Comparison of ENCODE assay signal across 17 mouse cellular contexts in the genomic region with DNA sequence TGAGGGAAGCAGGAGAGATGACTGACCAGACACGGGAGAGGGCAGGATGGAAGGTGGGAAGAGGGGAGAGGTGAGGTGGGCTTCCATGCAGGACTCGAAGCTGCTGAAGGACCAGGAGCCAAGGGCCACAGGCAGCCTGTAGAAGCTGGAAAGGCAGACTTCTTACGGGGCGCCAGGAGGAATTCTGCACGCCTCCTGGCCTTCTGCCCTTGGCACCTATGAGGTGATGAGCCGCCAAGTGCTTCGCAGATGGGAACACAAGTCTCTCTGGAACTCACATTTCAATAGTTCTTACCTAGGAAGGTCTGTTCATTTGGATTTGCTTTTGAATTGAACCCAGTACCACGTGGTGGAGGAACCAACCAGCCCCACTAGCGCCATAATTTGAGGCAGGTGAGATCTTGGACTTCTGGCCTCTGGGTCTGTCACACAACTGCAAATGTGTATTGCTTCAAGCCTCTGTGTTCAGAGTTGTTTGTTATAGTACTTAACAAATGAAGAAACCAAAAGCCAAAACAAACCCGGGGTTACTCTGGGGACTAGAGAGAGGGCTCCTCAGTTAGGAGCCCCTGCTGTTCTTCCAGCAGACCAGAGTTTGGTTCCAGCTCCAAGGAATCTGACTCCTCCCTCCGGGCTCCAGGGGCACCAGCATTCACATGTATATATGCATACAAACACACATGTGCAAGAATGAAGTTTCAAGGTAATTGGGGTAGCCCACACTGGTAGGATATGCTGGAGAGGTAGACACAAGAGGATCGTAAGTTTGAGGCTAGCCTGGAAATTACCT. TPM values are rescaled to one million over a fixed set of nuclear protein-coding genes. Genes with fewer than 3 reads are reported as not detected.
DNase-seq lines count a peak whose midpoint lies in the region; TF ChIP-seq lines count a peak whose summit lies in the region.
"Had no signal": no experiment of that assay in that cellular context is flagged by ENCODE, and none has a peak within 500 bp of the region (broad histone marks: within the 10 kb centered on the region; RNA-seq: fewer than 3 reads in every experiment).

No protein-coding gene starts in this region.

- 80% methylated on average over 12 of the region's 12 CpGs for WGBS in lung, adult 2 months

- H3K9ac ChIP-seq in ES-E14 (ENCODE audit: insufficient read depth, low read depth, low read length, poor library complexity, severe bottlenecking): peak overlapping the region; percentile 35; the same call in 1 of the 2 replicates
- H3K9ac ChIP-seq: liver, embryonic 15.5 days; neural tube, embryonic 12.5 days had no signal

- peak; percentile 40 for DNase-seq in cerebellum, adult 11-12 months
- DNase-seq in cerebellum, adult 11 months: no peak
- no peak for DNase-seq in ES-E14 (ENCODE audit: low read depth, low spot score)
- DNase-seq in cerebellum, adult 8-10 months: peak; percentile 28
- DNase-seq in gastrocnemius, adult 8-10 months (ENCODE audit: low spot score in 2 of 2): peak; percentile 33 to 40
- DNase-seq in heart, postnatal 4 days: no peak
- no peak for DNase-seq in lung, adult 2 months
- DNase-seq in T-cell, adult 2 months (ENCODE audit: low spot score): no peak
- DNase-seq: adrenal gland, adult 8-10 months; heart, adult 2 months; layer of hippocampus, adult 9-11 months; lung, postnatal 10 days; thymus, postnatal 14 days had no signal

- H3K4me3 ChIP-seq in ES-E14 (ENCODE audit: insufficient read depth in 1 of 2, low read depth in 1 of 2, low read length in 2 of 2, poor library complexity in 1 of 2, severe bottlenecking in 1 of 2): peak overlapping the region in 1 of 2 experiments; percentile 39; a peak in 1 of 4 replicates
- no peak overlapping the region for H3K4me3 ChIP-seq in lung, adult 2 months (replicated peaks; ENCODE audit: extremely low read depth, low read depth, low read length)
- H3K4me3 ChIP-seq: heart, adult 2 months; liver, embryonic 15.5 days; neural tube, embryonic 12.5 days had no signal

- no peaks in the 10 kb centered on the region for H3K9me3 ChIP-seq in ES-E14 (ENCODE audit: control insufficient read depth, insufficient read depth, low read depth, low read length)
- H3K9me3 ChIP-seq: liver, embryonic 15.5 days had no signal

- no peak for TF ChIP-seq CTCF in lung, adult 2 months (IDR thresholded peaks at IDR 0.05; ENCODE audit: insufficient read depth, low read length)

- peaks cover 0 to 19% of the 10 kb centered on the region in 2 experiments; a peak in 2 of 4 replicates for H3K4me1 ChIP-seq in ES-E14 (ENCODE audit: control insufficient read depth in 2 of 2, insufficient read depth in 2 of 2, low read length in 2 of 2, poor library complexity in 1 of 2)
- H3K4me1 ChIP-seq in lung, adult 2 months (ENCODE audit: control insufficient read depth, insufficient read depth, low read length): no peaks in the 10 kb centered on the region
- H3K4me1 ChIP-seq: liver, embryonic 15.5 days; neural tube, embryonic 12.5 days had no signal

- in situ Hi-C loops in ES-E14 (cut with MboI; ENCODE audit: low sequenced_read_pairs in 2 of 2, unreplicated experiment in 2 of 2): no loop called here

- peak overlapping the region; percentile 33; the same call in 1 of the 2 replicates for H3K27ac ChIP-seq in ES-E14 (ENCODE audit: insufficient read depth, low read depth, low read length, poor library complexity, severe bottlenecking)
- H3K27ac ChIP-seq: heart, adult 2 months; kidney, postnatal 0 days; liver, embryonic 15.5 days; neural tube, embryonic 12.5 days had no signal

- peaks cover 3% of the 10 kb centered on the region; the same call in 1 of the 2 replicates for H3K36me3 ChIP-seq in ES-E14 (ENCODE audit: control insufficient read depth, insufficient read depth, low read length, poor library complexity, severe bottlenecking)
- H3K36me3 ChIP-seq: G1E; liver, embryonic 15.5 days; neural tube, embryonic 12.5 days had no signal

- TF ChIP-seq POLR2A in lung, adult 2 months (IDR thresholded peaks at IDR 0.05; ENCODE audit: borderline replicate concordance, extremely low read depth, low read depth, low read length): no peak

TF ChIP-seq in ES-E14, 5 proteins besides CTCF, POLR2A, EP300 and RAD21:
- TF ChIP-seq ZNF384 (IDR thresholded peaks at IDR 0.05; ENCODE audit: low read depth, low read length): no peak
- TF ChIP-seq HCFC1 (IDR thresholded peaks at IDR 0.05; ENCODE audit: borderline replicate concordance, insufficient read depth, low read length): no peak
- no peak for TF ChIP-seq ZC3H11A (IDR thresholded peaks at IDR 0.05; ENCODE audit: borderline replicate concordance, low read depth, low read length)
- no peak for TF ChIP-seq MAFK (IDR thresholded peaks at IDR 0.05; ENCODE audit: insufficient read depth, low read depth, low read length)
- TF ChIP-seq CHD2 (IDR thresholded peaks at IDR 0.05; ENCODE audit: low read depth, low read length): no peak
TF ChIP-seq in ES-E14: peak in this region for 0.

RNA-seq across cellular contexts. Expression of a gene that starts 12.9 kb away (rescaled TPM):
- 54.4 and 57.3 TPM in 2 replicates for total RNA-seq in ES-E14 (2012; rRNA removed)
- 10 to 100 TPM in 1 of 4 experiments, 1 to 10 TPM in 3; 6.8 to 10.1 (median 7.4) TPM for total RNA-seq in gastrocnemius, adult 8-10 months (2022)
- 10 to 100 TPM; 12.2 to 13.3 TPM for total RNA-seq in heart, postnatal 4 days (2021)
- 26.5 and 29.9 TPM in 2 replicates for polyA plus RNA-seq in lung, adult 2 months (2012; rRNA removed)

Comparison
In these comparisons a context has a peak if more than half of its experiments do, and no peak if none do; other contexts are left out.
1. DNase-seq: peak in cerebellum, adult 11-12 months (single experiment), cerebellum, adult 8-10 months (single experiment) and gastrocnemius, adult 8-10 months (2 of 2); none in cerebellum, adult 11 months (single experiment), ES-E14 (single experiment), heart, postnatal 4 days (single experiment), lung, adult 2 months (single experiment) and T-cell, adult 2 months (single experiment).